Mouse (Mus musculus) c-Kit-negative CD71-positive TER-119-positive erythroid progenitor cells, embryonic 14.5 days (primary cell): ENCODE results near the gene Banf1.
A peak's percentile ranks its signal among the peaks of the same experiment; 100 is the strongest.
"Not testable (repeated sequence)": the region's sequence is repeated elsewhere in the genome, so short reads cannot be mapped to it uniquely, and the experiment has no call there.

Experiments used
- DNase-seq: peaks from one replicate; pipeline ENCODE4 v3.0.0-alpha.2; 2013; ENCODE audit warnings: low read depth, low spot score

Gene Banf1

GRCm38 (mm10) chr19:5367053-5367359 is at the start of gene Banf1:
TSS of gene Banf1 (minus strand) at chr19:5367168.
- DNase-seq: no peak

- DNase-seq: no peak
Observed at GRCm38 (mm10) chr19:5414534-5414957, 47.6 kb upstream of the Banf1 start.

- DNase-seq: no peak
Observed at GRCm38 (mm10) chr19:5413840-5414239, 46.9 kb upstream of the Banf1 start.

- DNase-seq: no peak
Observed at GRCm38 (mm10) chr19:5411961-5412360, 45.0 kb upstream of the Banf1 start.

- no peak for DNase-seq
Observed at GRCm38 (mm10) chr19:5410641-5411040, 43.7 kb upstream of the Banf1 start.

- no peak for DNase-seq
Observed at GRCm38 (mm10) chr19:5409068-5409467, 42.1 kb upstream of the Banf1 start.

GRCm38 (mm10) chr19:5408057-5409001 is 41.4 kb upstream of the Banf1 start:
- no peak for DNase-seq

GRCm38 (mm10) chr19:5407133-5407532 is 40.2 kb upstream of the Banf1 start:
- no peak for DNase-seq

GRCm38 (mm10) chr19:5406531-5407126 is 39.7 kb upstream of the Banf1 start:
- DNase-seq: not testable (repeated sequence)

- no peak for DNase-seq
Observed at GRCm38 (mm10) chr19:5405924-5406323, 39.0 kb upstream of the Banf1 start.

GRCm38 (mm10) chr19:5402293-5402692 is 35.3 kb upstream of the Banf1 start, which contains the start of gene Tsga10ip:
TSS of gene Tsga10ip (minus strand) at chr19:5402526.
- no peak for DNase-seq

GRCm38 (mm10) chr19:5401073-5401472 is 34.1 kb upstream of the Banf1 start:
- DNase-seq: not testable (repeated sequence)

GRCm38 (mm10) chr19:5395371-5395770 is 28.4 kb upstream of the Banf1 start:
- DNase-seq: no peak

- no peak for DNase-seq
Observed at GRCm38 (mm10) chr19:5394168-5394567, 27.2 kb upstream of the Banf1 start.

GRCm38 (mm10) chr19:5392892-5393291 is 25.9 kb upstream of the Banf1 start:
- no peak for DNase-seq

GRCm38 (mm10) chr19:5390416-5390815 is 23.4 kb upstream of the Banf1 start:
- no peak for DNase-seq

- peak; percentile 47 for DNase-seq
Observed at GRCm38 (mm10) chr19:5389647-5390046, 22.7 kb upstream of the Banf1 start.

- peak; percentile 89 for DNase-seq
Observed at GRCm38 (mm10) chr19:5388588-5389242, 21.7 kb upstream of the Banf1 start, which contains the start of gene Sart1. TSS of gene Sart1 (minus strand) at chr19:5388703.

- no peak for DNase-seq
Observed at GRCm38 (mm10) chr19:5388011-5388441, 21.1 kb upstream of the Banf1 start.

- DNase-seq: no peak
Observed at GRCm38 (mm10) chr19:5384715-5385114, 17.7 kb upstream of the Banf1 start.

- no peak for DNase-seq
Observed at GRCm38 (mm10) chr19:5383326-5383725, 16.4 kb upstream of the Banf1 start.

- no peak for DNase-seq
Observed at GRCm38 (mm10) chr19:5377446-5377845, 10.5 kb upstream of the Banf1 start.
